Mouse (Mus musculus) bone marrow, adult 2 months (tissue): ENCODE results near the gene Ica1.

Source experiments
- CTCF ChIP-seq: fragments of 200-500 bp; IDR thresholded peaks from 2 replicates; pipeline ENCODE4 v1.5.1; 2011; ENCODE audit warnings: low read length, control low read depth; ENCODE audit not compliant: control insufficient read depth, insufficient read depth
- POLR2A ChIP-seq: fragments of 200-500 bp; IDR thresholded peaks from 2 replicates; pipeline ENCODE4 v1.6.1; 2011; ENCODE audit warnings: low read depth, mild to moderate bottlenecking, control low read depth, low read length, borderline replicate concordance; ENCODE audit not compliant: control insufficient read depth

GRCm38 (mm10) chr6:8717967-8718366 lies 60.3 kb downstream of the Ica1 start:
- TF ChIP-seq POLR2A (no peak), CTCF (no peak)
